Mouse (Mus musculus): ENCODE results near the gene Mybpc2. TPM values are rescaled to one million over a fixed set of nuclear protein-coding genes. Genes with fewer than 3 reads are reported as not detected.

The Mybpc2 gene
- total RNA-seq, 1 experiment from 2014 or later: not detected

- ATAC-seq (replicated peaks in 1 of 2; ENCODE audit: insufficient read depth in 1 of 2, low FRiP score in 2 of 2, low TSS enrichment in 1 of 2, low read depth in 1 of 2, poor library complexity in 2 of 2, severe bottlenecking in 2 of 2): no peak
These were observed 51.4 kb downstream of the Mybpc2 start for GRCm38 (mm10) chr7:44472961-44473646.

- no peak for ATAC-seq (replicated peaks in 1 of 2; ENCODE audit: insufficient read depth in 1 of 2, low FRiP score in 2 of 2, low TSS enrichment in 1 of 2, low read depth in 1 of 2, poor library complexity in 2 of 2, severe bottlenecking in 2 of 2)
These were observed 51.9 kb downstream of the Mybpc2 start for GRCm38 (mm10) chr7:44472558-44472885.

GRCm38 (mm10) chr7:44471880-44472557 lies 52.4 kb downstream of the Mybpc2 start:
- no peak for ATAC-seq (replicated peaks in 1 of 2; ENCODE audit: insufficient read depth in 1 of 2, low FRiP score in 2 of 2, low TSS enrichment in 1 of 2, low read depth in 1 of 2, poor library complexity in 2 of 2, severe bottlenecking in 2 of 2)

GRCm38 (mm10) chr7:44470696-44471612 lies 53.5 kb downstream of the Mybpc2 start:
- ATAC-seq (replicated peaks in 1 of 2; ENCODE audit: insufficient read depth in 1 of 2, low FRiP score in 2 of 2, low TSS enrichment in 1 of 2, low read depth in 1 of 2, poor library complexity in 2 of 2, severe bottlenecking in 2 of 2): no peak

GRCm38 (mm10) chr7:44469677-44470675 lies 54.5 kb downstream of the Mybpc2 start:
- no peak for ATAC-seq (replicated peaks in 1 of 2; ENCODE audit: insufficient read depth in 1 of 2, low FRiP score in 2 of 2, low TSS enrichment in 1 of 2, low read depth in 1 of 2, poor library complexity in 2 of 2, severe bottlenecking in 2 of 2)

GRCm38 (mm10) chr7:44468644-44469285 lies 55.7 kb downstream of the Mybpc2 start:
- ATAC-seq (replicated peaks in 1 of 2; ENCODE audit: insufficient read depth in 1 of 2, low FRiP score in 2 of 2, low TSS enrichment in 1 of 2, low read depth in 1 of 2, poor library complexity in 2 of 2, severe bottlenecking in 2 of 2): no peak

GRCm38 (mm10) chr7:44467811-44468411 lies 56.5 kb downstream of the Mybpc2 start, which contains the start of gene Josd2:
TSS of gene Josd2 (plus strand) at chr7:44467980.
- peak; percentile 94 to 96 for ATAC-seq (replicated peaks in 1 of 2; ENCODE audit: insufficient read depth in 1 of 2, low FRiP score in 2 of 2, low TSS enrichment in 1 of 2, low read depth in 1 of 2, poor library complexity in 2 of 2, severe bottlenecking in 2 of 2)

GRCm38 (mm10) chr7:44466888-44467311 lies 57.6 kb downstream of the Mybpc2 start:
- no peak for ATAC-seq (replicated peaks in 1 of 2; ENCODE audit: insufficient read depth in 1 of 2, low FRiP score in 2 of 2, low TSS enrichment in 1 of 2, low read depth in 1 of 2, poor library complexity in 2 of 2, severe bottlenecking in 2 of 2)

- no peak for ATAC-seq (replicated peaks in 1 of 2; ENCODE audit: insufficient read depth in 1 of 2, low FRiP score in 2 of 2, low TSS enrichment in 1 of 2, low read depth in 1 of 2, poor library complexity in 2 of 2, severe bottlenecking in 2 of 2)
These were observed 58.2 kb downstream of the Mybpc2 start for GRCm38 (mm10) chr7:44466006-44466887.

GRCm38 (mm10) chr7:44465111-44465510 lies 59.3 kb downstream of the Mybpc2 start, which contains the start of gene Aspdh:
TSS of gene Aspdh (plus strand) at chr7:44465391.
- ATAC-seq (replicated peaks in 1 of 2; ENCODE audit: insufficient read depth in 1 of 2, low FRiP score in 2 of 2, low TSS enrichment in 1 of 2, low read depth in 1 of 2, poor library complexity in 2 of 2, severe bottlenecking in 2 of 2): no peak

- no peak for ATAC-seq (replicated peaks in 1 of 2; ENCODE audit: insufficient read depth in 1 of 2, low FRiP score in 2 of 2, low TSS enrichment in 1 of 2, low read depth in 1 of 2, poor library complexity in 2 of 2, severe bottlenecking in 2 of 2)
These were observed 59.9 kb downstream of the Mybpc2 start for GRCm38 (mm10) chr7:44464511-44464910.

- ATAC-seq (replicated peaks in 1 of 2; ENCODE audit: insufficient read depth in 1 of 2, low FRiP score in 2 of 2, low TSS enrichment in 1 of 2, low read depth in 1 of 2, poor library complexity in 2 of 2, severe bottlenecking in 2 of 2): no peak
These were observed 60.8 kb downstream of the Mybpc2 start for GRCm38 (mm10) chr7:44463556-44464225.

GRCm38 (mm10) chr7:44463056-44463425 lies 61.4 kb downstream of the Mybpc2 start:
- ATAC-seq (replicated peaks in 1 of 2; ENCODE audit: insufficient read depth in 1 of 2, low FRiP score in 2 of 2, low TSS enrichment in 1 of 2, low read depth in 1 of 2, poor library complexity in 2 of 2, severe bottlenecking in 2 of 2): no peak

- peak; percentile 41 to 47; a peak in 2 of 4 replicates for ATAC-seq (replicated peaks in 1 of 2; ENCODE audit: insufficient read depth in 1 of 2, low FRiP score in 2 of 2, low TSS enrichment in 1 of 2, low read depth in 1 of 2, poor library complexity in 2 of 2, severe bottlenecking in 2 of 2)
These were observed 62.0 kb downstream of the Mybpc2 start for GRCm38 (mm10) chr7:44462218-44463055.

Data from hematopoietic stem cell, adult 5-6 weeks (primary cell).